Mouse (Mus musculus): Measurements from ENCODE around the gene Tbc1d32.
A peak's percentile ranks its signal among the peaks of the same experiment; 100 is the strongest.
"Not testable (repeated sequence)": the region's sequence is repeated elsewhere in the genome, so short reads cannot be mapped to it uniquely, and the experiment has no call there.

Tbc1d32 gene

DNA sequence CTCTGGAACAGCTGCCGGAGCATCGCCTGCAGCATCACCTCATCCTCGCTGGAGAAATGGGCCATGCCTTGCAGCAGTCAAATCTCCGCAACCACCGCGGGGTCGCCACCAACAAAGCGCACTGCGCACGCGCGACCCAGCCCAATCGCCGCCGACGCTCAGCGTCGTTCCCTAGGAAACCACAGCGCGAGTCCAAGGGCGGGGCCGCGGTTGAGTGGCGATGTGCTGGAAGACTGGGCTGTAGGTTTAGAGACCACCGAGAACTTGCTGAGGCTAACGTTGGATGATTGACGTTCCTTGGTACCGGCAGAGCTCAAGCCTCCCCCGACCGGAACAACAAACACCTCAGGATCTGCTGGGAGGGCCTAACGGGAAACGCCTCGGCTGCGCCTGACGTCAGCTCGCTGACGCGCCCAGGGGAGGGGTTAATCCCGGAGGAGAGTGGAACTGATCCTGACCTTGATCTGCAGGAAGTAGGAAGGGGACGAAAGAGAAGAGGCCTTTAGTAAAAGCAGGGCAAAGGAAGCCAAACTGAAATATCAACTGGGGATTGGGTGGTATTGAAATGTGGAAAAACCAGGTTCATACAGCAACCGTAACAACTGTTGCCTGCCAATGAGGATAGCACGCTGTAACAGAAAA, at the start of gene Tbc1d32:
Gene Tbc1d32, minus strand, starts transcription at position 122 of the 642 bp plus-strand sequence.
- DNase-seq (ENCODE audit: low spot score): peak; percentile 93

DNA sequence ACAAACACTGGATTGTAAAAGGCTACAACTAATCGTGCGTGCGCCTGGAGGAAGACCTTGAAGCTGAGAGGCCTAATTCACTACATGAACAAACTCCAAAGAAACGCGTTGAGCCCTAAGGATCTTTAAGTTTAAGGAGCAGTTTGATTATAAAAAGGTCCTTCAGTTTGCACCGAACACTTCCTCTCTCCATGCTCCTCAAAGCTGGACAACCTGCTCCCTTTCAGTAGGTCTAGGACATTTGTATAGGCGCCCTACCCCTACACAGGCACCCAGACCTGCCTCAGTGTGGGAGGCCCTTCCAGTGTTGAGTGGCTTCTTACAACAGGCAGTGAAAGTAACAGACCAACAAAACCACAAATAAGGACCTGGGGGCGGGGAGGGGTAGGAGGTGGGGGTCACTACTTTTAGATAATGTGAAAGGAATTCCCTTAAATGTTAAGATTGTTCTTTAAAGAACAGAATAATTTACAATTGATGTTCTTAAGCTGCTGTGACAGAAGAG, 666 bp downstream of the Tbc1d32 start:
- DNase-seq (ENCODE audit: low spot score): no peak

- DNase-seq (ENCODE audit: low spot score): no peak
These were observed 12.7 kb downstream of the Tbc1d32 start for GRCm38 (mm10) chr10:56215797-56216196.

- DNase-seq (ENCODE audit: low spot score): no peak
These were observed 18.1 kb downstream of the Tbc1d32 start for GRCm38 (mm10) chr10:56210343-56210742.

- DNase-seq (ENCODE audit: low spot score): no peak
These were observed 21.6 kb downstream of the Tbc1d32 start for GRCm38 (mm10) chr10:56206802-56207404.

- DNase-seq (ENCODE audit: low spot score): no peak
These were observed 24.1 kb downstream of the Tbc1d32 start for GRCm38 (mm10) chr10:56204348-56204747.

- DNase-seq (ENCODE audit: low spot score): no peak
These were observed 28.6 kb downstream of the Tbc1d32 start for GRCm38 (mm10) chr10:56199902-56200301.

DNA sequence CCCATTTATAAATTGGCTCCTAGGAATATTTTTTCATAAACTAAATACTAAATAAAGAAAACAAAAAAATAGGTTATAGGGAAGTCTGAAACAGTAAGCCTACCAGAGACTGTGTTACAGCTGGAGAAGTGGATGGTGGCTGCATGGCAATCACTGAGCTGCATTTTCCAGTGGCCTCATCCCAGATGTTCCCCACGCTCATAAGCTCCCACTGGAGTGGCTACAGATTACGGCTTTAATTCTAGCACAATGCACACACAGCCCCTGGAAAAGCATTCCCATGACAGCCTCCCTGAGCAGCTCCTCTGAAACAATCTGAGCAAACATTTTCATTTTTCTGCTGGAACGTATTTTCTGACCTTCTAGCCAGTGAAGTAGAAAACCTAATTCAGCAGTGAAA, 29.8 kb downstream of the Tbc1d32 start:
- DNase-seq (ENCODE audit: low spot score): no peak

- DNase-seq (ENCODE audit: low spot score): no peak
These were observed 34.2 kb downstream of the Tbc1d32 start for GRCm38 (mm10) chr10:56194310-56194709.

GRCm38 (mm10) chr10:56181727-56182126, 46.8 kb downstream of the Tbc1d32 start:
- DNase-seq (ENCODE audit: low spot score): no peak

GRCm38 (mm10) chr10:56173184-56173583, 55.3 kb downstream of the Tbc1d32 start:
- no peak for DNase-seq (ENCODE audit: low spot score)

GRCm38 (mm10) chr10:56167721-56168120, 60.8 kb downstream of the Tbc1d32 start:
- DNase-seq (ENCODE audit: low spot score): not testable (repeated sequence)

GRCm38 (mm10) chr10:56165758-56166157, 62.7 kb downstream of the Tbc1d32 start:
- DNase-seq (ENCODE audit: low spot score): no peak

GRCm38 (mm10) chr10:56164411-56164810, 64.1 kb downstream of the Tbc1d32 start:
- no peak for DNase-seq (ENCODE audit: low spot score)

GRCm38 (mm10) chr10:56158748-56159147, 69.7 kb downstream of the Tbc1d32 start:
- no peak for DNase-seq (ENCODE audit: low spot score)

GRCm38 (mm10) chr10:56158207-56158606, 70.3 kb downstream of the Tbc1d32 start:
- no peak for DNase-seq (ENCODE audit: low spot score)

DNA sequence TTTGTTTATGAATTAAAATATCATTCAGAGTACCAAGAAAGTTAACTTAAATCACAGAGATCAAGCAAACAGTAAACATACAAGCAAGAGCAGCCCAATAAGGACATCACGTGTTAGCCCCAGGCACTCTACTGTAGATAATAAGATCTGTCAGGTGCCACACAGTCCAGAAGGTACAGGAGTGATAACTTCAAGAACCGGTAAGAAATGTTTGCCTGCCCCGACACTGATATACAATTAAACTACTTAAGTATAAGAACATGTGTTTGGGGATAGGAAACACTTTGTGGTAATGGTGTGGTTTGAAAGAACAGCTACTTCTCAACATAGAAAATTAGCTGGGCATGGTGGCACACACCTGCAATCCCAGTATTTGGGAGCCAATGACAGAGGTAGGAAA, 71.5 kb downstream of the Tbc1d32 start:
- DNase-seq (ENCODE audit: low spot score): no peak

GRCm38 (mm10) chr10:56148920-56149319, 79.6 kb downstream of the Tbc1d32 start:
- DNase-seq (ENCODE audit: low spot score): no peak

DNA sequence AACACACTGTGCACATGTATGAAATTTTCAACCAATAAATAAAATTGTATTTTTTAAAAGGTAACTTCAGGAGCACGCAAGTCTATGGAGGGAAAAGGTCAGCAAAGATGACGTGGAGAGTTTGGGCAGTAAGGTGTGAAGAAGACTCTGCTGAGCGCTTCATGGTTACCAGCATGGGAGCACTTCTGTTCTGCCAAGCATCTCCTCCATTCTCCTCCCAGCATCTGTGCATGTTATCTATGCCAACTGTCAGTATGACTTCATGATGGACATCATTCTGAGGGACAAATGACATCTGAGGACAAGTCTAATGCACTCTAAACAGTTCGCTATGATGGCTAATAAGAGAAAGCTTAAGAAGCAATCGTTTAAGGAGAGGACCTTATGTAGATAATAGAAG, 91.3 kb downstream of the Tbc1d32 start:
- DNase-seq (ENCODE audit: low spot score): no peak

GRCm38 (mm10) chr10:56129642-56130041, 98.8 kb downstream of the Tbc1d32 start:
- no peak for DNase-seq (ENCODE audit: low spot score)

GRCm38 (mm10) chr10:56126972-56127371, 101.5 kb downstream of the Tbc1d32 start:
- no peak for DNase-seq (ENCODE audit: low spot score)

DNA sequence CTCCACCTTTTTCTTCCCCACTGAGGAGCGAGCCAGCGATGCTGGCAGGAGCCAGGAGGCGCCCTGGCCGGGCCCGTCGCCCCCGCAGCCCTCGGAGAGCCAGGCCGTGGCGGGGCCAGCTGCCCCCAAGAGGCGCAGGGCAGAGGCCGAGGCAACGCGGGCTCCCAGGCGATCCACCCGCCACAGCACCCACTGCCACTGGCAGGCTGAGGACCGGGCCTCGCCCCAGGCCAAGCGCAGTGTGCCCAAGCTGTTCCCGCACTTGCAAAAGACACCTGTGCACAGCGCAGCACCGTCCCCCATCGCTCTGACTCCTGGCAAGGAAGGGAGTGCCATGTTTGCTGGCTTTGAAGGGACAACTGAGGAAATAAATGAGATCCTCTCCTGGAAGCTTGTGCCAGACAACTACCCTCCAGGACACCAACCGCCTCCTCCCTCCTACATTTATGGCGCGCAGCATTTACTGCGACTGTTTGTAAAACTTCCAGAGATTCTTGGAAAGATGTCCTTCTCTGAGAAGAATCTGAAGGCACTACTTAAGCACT, 112.8 kb downstream of the Tbc1d32 start:
- peak; percentile 8 for DNase-seq (ENCODE audit: low spot score)

- peak; percentile 48 for DNase-seq (ENCODE audit: low spot score)
These were observed 113.4 kb downstream of the Tbc1d32 start for GRCm38 (mm10) chr10:56114951-56115635.
